8 mouse cellular contexts compared by ENCODE assay signal in the genomic region with DNA sequence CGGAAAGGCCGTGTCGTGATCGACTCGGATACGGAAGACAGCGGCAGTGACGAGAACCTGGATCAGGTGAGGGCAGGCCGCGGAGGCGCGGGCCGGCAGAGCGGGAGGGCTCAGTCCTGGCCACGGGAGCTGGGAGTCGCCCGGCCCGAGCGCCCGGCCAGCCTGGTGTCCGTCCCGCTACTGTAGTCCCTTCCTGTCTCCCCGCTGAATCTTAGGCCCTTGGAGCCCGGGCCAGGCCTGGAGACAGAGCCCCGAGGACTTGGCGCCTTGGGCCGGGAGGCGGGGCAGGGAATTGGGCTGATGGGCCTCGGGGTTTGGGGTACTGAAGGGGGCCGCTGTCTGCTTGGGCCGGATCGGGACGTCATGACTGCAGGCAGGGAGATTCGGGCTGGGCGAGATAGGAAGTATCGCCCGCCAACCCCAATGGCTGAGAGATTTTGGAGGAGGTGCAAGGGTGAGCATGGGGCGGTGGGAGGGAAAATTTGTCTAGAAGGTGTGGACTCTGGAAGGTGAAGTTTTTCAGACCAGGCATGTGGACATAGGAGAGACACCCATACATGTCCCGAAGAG. TPM values are rescaled to one million over a fixed set of nuclear protein-coding genes. Genes with fewer than 3 reads are reported as not detected.
A peak's percentile ranks its signal among the peaks of the same experiment; 100 is the strongest.
DNase-seq lines count a peak whose midpoint lies in the region; ATAC-seq and TF ChIP-seq lines count a peak whose summit lies in the region.

No protein-coding gene starts in this region.

- H3K36me3 ChIP-seq in spleen, adult 2 months (ENCODE audit: control insufficient read depth, insufficient read depth, low read length), result no peaks in the 10 kb centered on the region
- H3K36me3 ChIP-seq in lung, embryonic 16.5 days (ENCODE audit: control insufficient read depth, insufficient read depth, low read length), result no peaks in the 10 kb centered on the region
- no peaks in the 10 kb centered on the region for H3K36me3 ChIP-seq in stomach, embryonic 16.5 days (ENCODE audit: control insufficient read depth, insufficient read depth, low read length)

- H3K9ac ChIP-seq in lung, embryonic 16.5 days (ENCODE audit: low read length), result peak overlapping the region; percentile 99
- peak overlapping the region; percentile 98 for H3K9ac ChIP-seq in stomach, embryonic 16.5 days (ENCODE audit: low read length)

- no peak for TF ChIP-seq POLR2A in spleen, adult 2 months (IDR thresholded peaks at IDR 0.05; ENCODE audit: low read depth, low read length)

- WGBS in spleen, adult 2 months, result under 1% methylated on average over 39 of the region's 39 CpGs
- 0% methylated on average over 32 of the region's 39 CpGs for WGBS in lung, embryonic 16.5 days
- under 1% methylated on average over 34 of the region's 39 CpGs for WGBS in stomach, embryonic 16.5 days

- ATAC-seq in lung, embryonic 16.5 days (ENCODE audit: low read depth), result peak; percentile 86
- peak; percentile 88 for ATAC-seq in stomach, embryonic 16.5 days (ENCODE audit: insufficient read depth, low FRiP score)

- H3K27me3 ChIP-seq in spleen, adult 2 months (ENCODE audit: control insufficient read depth, insufficient read depth, low read length), result no peaks in the 10 kb centered on the region
- H3K27me3 ChIP-seq in lung, embryonic 16.5 days (ENCODE audit: control insufficient read depth, insufficient read depth, low read depth, low read length), result no peaks in the 10 kb centered on the region
- no peaks in the 10 kb centered on the region for H3K27me3 ChIP-seq in stomach, embryonic 16.5 days (ENCODE audit: control insufficient read depth, insufficient read depth, low read length)

- no peak for DNase-seq in spleen, adult 2 months (ENCODE audit: low read depth in 1 of 2, low spot score in 2 of 2)
- no peak for DNase-seq in spleen, adult 18-20 months
- peak; percentile 63 for DNase-seq in heart, postnatal 4 days
- DNase-seq in thymus, postnatal 14 days, result no peak
- no peak for DNase-seq in cerebellum, adult 8-10 months

- no peaks in the 10 kb centered on the region for H3K9me3 ChIP-seq in lung, embryonic 16.5 days (ENCODE audit: control insufficient read depth, low read length)
- H3K9me3 ChIP-seq in stomach, embryonic 16.5 days (replicated peaks; ENCODE audit: control insufficient read depth, low read length), result no peaks in the 10 kb centered on the region

- peak overlapping the region; percentile 89 for H3K4me3 ChIP-seq in spleen, adult 2 months (ENCODE audit: extremely low read depth, insufficient read depth, insufficient read length)
- H3K4me3 ChIP-seq in brown adipose tissue, adult 24 weeks (ENCODE audit: insufficient read depth, low read depth, low read length), result peak overlapping the region; percentile 62
- peak overlapping the region; percentile 76 for H3K4me3 ChIP-seq in lung, embryonic 16.5 days (ENCODE audit: low read length)
- H3K4me3 ChIP-seq in stomach, embryonic 16.5 days (replicated peaks; ENCODE audit: low read length), result peak overlapping the region; percentile 100

- 0 out of 2 replicates have a peak, but pooled peaks cover 1% of the 10 kb centered on the region for H3K4me1 ChIP-seq in spleen, adult 2 months (ENCODE audit: control insufficient read depth, insufficient read depth, insufficient read length)
- H3K4me1 ChIP-seq in brown adipose tissue, adult 24 weeks (ENCODE audit: control insufficient read depth, insufficient read depth, insufficient read length, low read length), result no peaks in the 10 kb centered on the region
- peaks cover 7% of the 10 kb centered on the region; the same call in 1 of the 2 replicates for H3K4me1 ChIP-seq in lung, embryonic 16.5 days (replicated peaks; ENCODE audit: control insufficient read depth, insufficient read depth, low read length)
- H3K4me1 ChIP-seq in stomach, embryonic 16.5 days (ENCODE audit: control insufficient read depth, insufficient read depth, low read length), result peaks cover 8% of the 10 kb centered on the region

- TF ChIP-seq CTCF in spleen, adult 2 months (IDR thresholded peaks at IDR 0.05; ENCODE audit: extremely low read depth, insufficient read depth, insufficient read length, insufficient replicate concordance), result no peak

- H3K4me2 ChIP-seq in lung, embryonic 16.5 days (ENCODE audit: low read depth, low read length), result peak overlapping the region; percentile 82
- H3K4me2 ChIP-seq in stomach, embryonic 16.5 days (ENCODE audit: low read depth, low read length), result peak overlapping the region; percentile 78

- H3K27ac ChIP-seq in spleen, adult 2 months (ENCODE audit: insufficient read depth, low read length), result peak overlapping the region; percentile 58
- H3K27ac ChIP-seq in brown adipose tissue, adult 24 weeks (replicated peaks; ENCODE audit: low read depth, low read length), result 0 out of 2 replicates have a peak overlapping the region, but pooled peaks have one; percentile 13
- peak overlapping the region; percentile 80 for H3K27ac ChIP-seq in lung, embryonic 16.5 days (ENCODE audit: low read length)
- H3K27ac ChIP-seq in stomach, embryonic 16.5 days (ENCODE audit: low read length), result peak overlapping the region; percentile 70

RNA-seq across cellular contexts. Expression of gene Rtf1, which starts 0.4 kb away (rescaled TPM):
- 7.4 and 7.9 TPM in 2 replicates for polyA plus RNA-seq in spleen, adult 2 months (2012; rRNA removed)
- polyA plus RNA-seq in brown adipose tissue, adult 24 weeks (2012; ENCODE audit: insufficient read depth, insufficient read length, missing spikeins), result 11.6 and 14.8 TPM in 2 replicates
- total RNA-seq in heart, postnatal 4 days (2021), result 10 to 100 TPM; 26.4 to 27.1 TPM
- polyA plus RNA-seq in lung, embryonic 16.5 days (2015; fragmentation: Nextera tagmentation; extraction: Ambion mirVana), result 35.4 and 39.9 TPM in 2 replicates
- polyA plus RNA-seq in stomach, embryonic 16.5 days (2015; fragmentation: Nextera tagmentation; extraction: Ambion mirVana), result 30.3 and 36.8 TPM in 2 replicates

RNA-seq across cellular contexts. Expression of gene Ndufaf1, which starts 12.7 kb away (rescaled TPM):
- polyA plus RNA-seq in spleen, adult 2 months (2012; rRNA removed), result 1.5 and 2.1 TPM in 2 replicates
- polyA plus RNA-seq in brown adipose tissue, adult 24 weeks (2012; ENCODE audit: insufficient read depth, insufficient read length, missing spikeins), result 86.6 and 92.5 TPM in 2 replicates
- 10 to 100 TPM; 47.7 to 48.9 TPM for total RNA-seq in heart, postnatal 4 days (2021)
- polyA plus RNA-seq in lung, embryonic 16.5 days (2015; fragmentation: Nextera tagmentation; extraction: Ambion mirVana), result 41.4 and 41.6 TPM in 2 replicates
- 41.1 and 48.1 TPM in 2 replicates for polyA plus RNA-seq in stomach, embryonic 16.5 days (2015; fragmentation: Nextera tagmentation; extraction: Ambion mirVana)

RNA-seq across cellular contexts. Expression of gene Oip5, which starts 57.0 kb away (rescaled TPM):
- polyA plus RNA-seq in spleen, adult 2 months (2012; rRNA removed), result 3.7 and 7.2 TPM in 2 replicates
- polyA plus RNA-seq in brown adipose tissue, adult 24 weeks (2012; ENCODE audit: insufficient read depth, insufficient read length, missing spikeins), result 0.59 TPM in 1 of 2 replicates, not detected in the other
- total RNA-seq in heart, postnatal 4 days (2021), result 10 to 100 TPM; 10.3 to 11.1 TPM
- 27.8 and 29.1 TPM in 2 replicates for polyA plus RNA-seq in lung, embryonic 16.5 days (2015; fragmentation: Nextera tagmentation; extraction: Ambion mirVana)
- 22.3 and 24.9 TPM in 2 replicates for polyA plus RNA-seq in stomach, embryonic 16.5 days (2015; fragmentation: Nextera tagmentation; extraction: Ambion mirVana)

RNA-seq across cellular contexts. Expression of gene Nusap1, which starts 57.2 kb away (rescaled TPM):
- 1.3 and 1.7 TPM in 2 replicates for polyA plus RNA-seq in spleen, adult 2 months (2012; rRNA removed)
- 0.52 and 1.4 TPM in 2 replicates for polyA plus RNA-seq in brown adipose tissue, adult 24 weeks (2012; ENCODE audit: insufficient read depth, insufficient read length, missing spikeins)
- 10 to 100 TPM; 23.4 to 27.3 TPM for total RNA-seq in heart, postnatal 4 days (2021)
- 81.3 and 93.7 TPM in 2 replicates for polyA plus RNA-seq in lung, embryonic 16.5 days (2015; fragmentation: Nextera tagmentation; extraction: Ambion mirVana)
- polyA plus RNA-seq in stomach, embryonic 16.5 days (2015; fragmentation: Nextera tagmentation; extraction: Ambion mirVana), result 62.7 and 65.4 TPM in 2 replicates

Comparison
In these comparisons a context has a peak if more than half of its experiments do, and no peak if none do; other contexts are left out.
1. H3K27ac ChIP-seq: peak in every context shown above with its lines; median percentile 80 in lung, embryonic 16.5 days; 70 in stomach, embryonic 16.5 days; 58 in spleen, adult 2 months; 13 in brown adipose tissue, adult 24 weeks.
2. RNA of gene Ndufaf1, which starts 12.7 kb away (polyA plus RNA-seq): 86.6 to 92.5 TPM in brown adipose tissue, adult 24 weeks, 41.1 to 48.1 TPM in stomach, embryonic 16.5 days and 41.4 to 41.6 TPM in lung, embryonic 16.5 days; 1.5 to 2.1 TPM in spleen, adult 2 months; every median in the first group is over 10 times any median in the second.
3. Peak in every context shown above with its lines, with median percentiles within 50 percentile points of each other: H3K4me3 ChIP-seq.